Mouse (Mus musculus): ENCODE results near the gene Atp8a2. TPM values are rescaled to one million over a fixed set of nuclear protein-coding genes. Genes with fewer than 3 reads are reported as not detected.

Gene Atp8a2
- polyA plus RNA-seq, 1 experiment from 2014 or later: 13.0 TPM

- no peaks in the 10 kb centered on the region for H3K36me3 ChIP-seq (ENCODE audit: control insufficient read depth, insufficient read depth, low read length)
- no peak for DNase-seq (ENCODE audit: low spot score)
- ATAC-seq: peak; percentile 47
- H3K9ac ChIP-seq (ENCODE audit: low read length): peak overlapping the region; percentile 76
- H3K27me3 ChIP-seq (replicated peaks; ENCODE audit: control insufficient read depth, insufficient read depth, low read length): no peaks in the 10 kb centered on the region
- no peak overlapping the region for H3K27ac ChIP-seq (ENCODE audit: low read depth, low read length)
- H3K4me1 ChIP-seq (ENCODE audit: control insufficient read depth, insufficient read depth, low read length): peaks cover 5% of the 10 kb centered on the region; the same call in 1 of the 2 replicates
- H3K4me2 ChIP-seq (ENCODE audit: low read length): peak overlapping the region; percentile 79
- H3K9me3 ChIP-seq (replicated peaks; ENCODE audit: control insufficient read depth, low read length): no peaks in the 10 kb centered on the region
- 2% methylated on average over 21 of the region's 21 CpGs for WGBS
- peak overlapping the region; percentile 52 for H3K4me3 ChIP-seq (ENCODE audit: low read depth, low read length)
These were observed 110.6 kb downstream of the Atp8a2 start for GRCm38 (mm10) chr14:60086254-60086807.

DNA sequence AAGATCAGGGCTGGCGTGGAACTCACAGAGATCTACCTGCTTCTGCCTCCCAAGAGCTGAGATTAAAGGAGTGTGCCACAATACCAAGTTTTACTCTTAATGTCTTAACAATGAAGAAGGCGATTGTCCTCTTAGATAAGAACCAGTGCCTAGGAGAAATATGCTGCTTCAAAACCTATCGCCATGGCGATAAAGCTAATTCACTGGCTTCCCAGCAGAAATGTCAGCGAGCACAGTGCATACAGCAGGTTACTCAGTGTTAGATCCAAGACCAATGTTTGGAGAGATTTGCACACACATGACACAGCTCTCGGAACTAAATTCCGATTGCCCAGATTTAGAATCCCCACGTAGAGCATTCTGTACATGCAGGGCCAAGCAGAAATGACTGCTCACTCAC is 114.2 kb downstream of the Atp8a2 start:
- Histone ChIP-seq H3K4me1 (ENCODE audit: control insufficient read depth, insufficient read depth, low read length) (peaks cover 5% of the 10 kb centered on the region; the same call in 1 of the 2 replicates), H3K27ac (ENCODE audit: low read depth, low read length) (no peak overlapping the region), H3K9me3 (replicated peaks; ENCODE audit: control insufficient read depth, low read length) (no peaks in the 10 kb centered on the region), H3K4me2 (ENCODE audit: low read length) (no peak overlapping the region), H3K27me3 (replicated peaks; ENCODE audit: control insufficient read depth, insufficient read depth, low read length) (no peaks in the 10 kb centered on the region), H3K9ac (ENCODE audit: low read length) (no peak overlapping the region), H3K36me3 (ENCODE audit: control insufficient read depth, insufficient read depth, low read length) (no peaks in the 10 kb centered on the region), H3K4me3 (ENCODE audit: low read depth, low read length) (no peak overlapping the region)
- ATAC-seq (no peak), DNase-seq (ENCODE audit: low spot score) (peak; percentile 15)
- 78% methylated on average over 8 of the region's 8 CpGs for WGBS

DNA sequence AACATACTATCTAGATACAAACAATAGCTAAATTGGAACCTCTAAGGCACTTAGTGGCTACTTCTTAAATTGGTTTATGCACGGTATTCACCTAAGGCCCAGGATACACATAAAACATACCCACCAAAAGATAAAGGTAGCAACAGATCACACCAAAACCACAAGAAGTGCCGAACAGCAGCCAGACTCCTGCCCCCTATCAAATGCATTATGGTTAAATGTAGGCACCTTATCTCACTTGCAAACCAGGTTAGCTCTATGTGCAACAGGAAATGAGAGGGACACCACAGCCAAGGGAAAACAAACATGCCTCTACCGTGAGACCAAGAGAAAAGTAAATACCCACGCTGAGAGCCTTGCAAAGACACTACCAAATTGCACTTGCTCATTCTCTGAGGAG is 124.5 kb downstream of the Atp8a2 start:
- Histone ChIP-seq H3K27me3 (replicated peaks; ENCODE audit: control insufficient read depth, insufficient read depth, low read length) (no peaks in the 10 kb centered on the region), H3K9ac (ENCODE audit: low read length) (no peak overlapping the region), H3K36me3 (ENCODE audit: control insufficient read depth, insufficient read depth, low read length) (no peaks in the 10 kb centered on the region), H3K27ac (ENCODE audit: low read depth, low read length) (no peak overlapping the region), H3K4me3 (ENCODE audit: low read depth, low read length) (no peak overlapping the region), H3K4me1 (ENCODE audit: control insufficient read depth, insufficient read depth, low read length) (no peaks in the 10 kb centered on the region), H3K9me3 (replicated peaks; ENCODE audit: control insufficient read depth, low read length) (no peaks in the 10 kb centered on the region), H3K4me2 (ENCODE audit: low read length) (no peak overlapping the region)
- ATAC-seq (no peak), DNase-seq (ENCODE audit: low spot score) (no peak)
- 94% methylated on average over 4 of the region's 4 CpGs for WGBS

DNA sequence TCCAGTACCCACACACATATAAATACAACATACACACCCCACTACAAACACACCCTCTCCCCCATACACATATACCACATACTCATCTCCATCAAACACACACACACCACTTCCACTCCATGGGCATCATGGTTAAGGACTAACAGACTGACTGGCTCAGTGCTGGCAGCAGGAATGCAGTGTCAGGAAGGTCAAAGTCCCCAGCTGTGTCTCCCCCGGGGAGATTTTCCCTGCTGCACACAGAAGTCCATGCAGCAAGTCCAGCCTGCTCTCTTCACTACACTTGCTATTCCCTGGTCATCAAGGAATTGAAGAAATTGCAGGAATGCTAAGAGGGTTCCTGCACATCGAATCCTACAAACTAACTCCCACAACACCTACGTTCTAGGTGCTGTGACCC is 131.8 kb downstream of the Atp8a2 start:
- Histone ChIP-seq H3K4me3 (ENCODE audit: low read depth, low read length) (no peak overlapping the region), H3K27me3 (replicated peaks; ENCODE audit: control insufficient read depth, insufficient read depth, low read length) (no peaks in the 10 kb centered on the region), H3K4me1 (ENCODE audit: control insufficient read depth, insufficient read depth, low read length) (no peaks in the 10 kb centered on the region), H3K27ac (ENCODE audit: low read depth, low read length) (no peak overlapping the region), H3K9me3 (replicated peaks; ENCODE audit: control insufficient read depth, low read length) (no peaks in the 10 kb centered on the region), H3K4me2 (ENCODE audit: low read length) (no peak overlapping the region), H3K36me3 (ENCODE audit: control insufficient read depth, insufficient read depth, low read length) (no peaks in the 10 kb centered on the region), H3K9ac (ENCODE audit: low read length) (no peak overlapping the region)
- 88% methylated on average over 3 of the region's 3 CpGs for WGBS
- ATAC-seq (no peak), DNase-seq (ENCODE audit: low spot score) (no peak)

GRCm38 (mm10) chr14:60061023-60061422 is 136.0 kb downstream of the Atp8a2 start:
- no peak overlapping the region for H3K4me2 ChIP-seq (ENCODE audit: low read length)
- DNase-seq (ENCODE audit: low spot score) (no peak), ATAC-seq (no peak)
- no peaks in the 10 kb centered on the region for H3K4me1 ChIP-seq (ENCODE audit: control insufficient read depth, insufficient read depth, low read length)
- H3K4me3 ChIP-seq (ENCODE audit: low read depth, low read length): no peak overlapping the region
- H3K36me3 ChIP-seq (ENCODE audit: control insufficient read depth, insufficient read depth, low read length): no peaks in the 10 kb centered on the region
- WGBS: 89% methylated on average over 3 of the region's 3 CpGs
- no peaks in the 10 kb centered on the region for H3K27me3 ChIP-seq (replicated peaks; ENCODE audit: control insufficient read depth, insufficient read depth, low read length)
- no peaks in the 10 kb centered on the region for H3K9me3 ChIP-seq (replicated peaks; ENCODE audit: control insufficient read depth, low read length)
- no peak overlapping the region for H3K27ac ChIP-seq (ENCODE audit: low read depth, low read length)
- no peak overlapping the region for H3K9ac ChIP-seq (ENCODE audit: low read length)

DNA sequence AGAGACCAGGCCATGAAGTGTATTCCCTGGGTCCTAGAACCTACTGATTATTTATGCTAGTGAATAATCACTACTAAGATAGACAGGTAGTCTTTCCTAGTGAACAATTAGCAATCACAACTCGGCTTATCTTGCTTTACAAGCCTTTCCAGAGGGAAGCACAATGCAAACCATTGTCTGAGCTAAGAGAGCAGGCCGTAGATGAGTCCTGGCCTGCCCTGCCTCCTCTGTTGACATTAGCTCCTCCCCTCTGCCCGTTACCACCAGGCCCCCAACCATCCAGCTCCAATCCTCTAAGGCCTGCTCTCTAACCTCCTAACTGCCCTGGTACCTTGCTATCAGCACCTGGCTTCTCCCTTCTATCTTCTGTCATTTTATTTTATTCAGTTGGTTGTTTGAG is 138.1 kb downstream of the Atp8a2 start:
- H3K4me2 ChIP-seq (ENCODE audit: low read length): no peak overlapping the region
- H3K36me3 ChIP-seq (ENCODE audit: control insufficient read depth, insufficient read depth, low read length): no peaks in the 10 kb centered on the region
- H3K27ac ChIP-seq (ENCODE audit: low read depth, low read length): no peak overlapping the region
- H3K9ac ChIP-seq (ENCODE audit: low read length): no peak overlapping the region
- H3K27me3 ChIP-seq (replicated peaks; ENCODE audit: control insufficient read depth, insufficient read depth, low read length): no peaks in the 10 kb centered on the region
- no peak for ATAC-seq
- WGBS: 18% methylated on average over 3 of the region's 3 CpGs
- DNase-seq (ENCODE audit: low spot score): no peak
- no peak overlapping the region for H3K4me3 ChIP-seq (ENCODE audit: low read depth, low read length)
- no peaks in the 10 kb centered on the region for H3K9me3 ChIP-seq (replicated peaks; ENCODE audit: control insufficient read depth, low read length)
- H3K4me1 ChIP-seq (ENCODE audit: control insufficient read depth, insufficient read depth, low read length): no peaks in the 10 kb centered on the region

DNA sequence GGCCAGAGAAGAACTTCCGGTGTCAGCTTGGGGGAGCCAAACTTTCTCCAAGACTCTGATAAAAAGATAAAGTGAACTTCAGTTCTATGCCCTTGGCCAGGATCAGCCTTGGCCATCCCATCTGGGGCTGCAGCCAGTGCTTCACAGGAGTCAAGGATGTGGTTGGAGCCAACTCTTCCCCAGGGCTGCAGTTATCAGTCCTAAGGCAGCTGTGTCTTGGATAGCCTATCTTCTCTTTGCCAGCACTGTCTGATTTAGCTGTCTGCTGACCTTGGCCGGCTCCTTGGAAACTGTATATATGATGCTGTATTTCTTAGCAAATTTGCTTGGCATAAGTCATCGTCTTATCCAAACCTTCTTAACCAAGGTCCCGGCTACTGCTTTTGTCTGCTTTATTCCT is 141.7 kb downstream of the Atp8a2 start:
- Histone ChIP-seq H3K9me3 (replicated peaks; ENCODE audit: control insufficient read depth, low read length) (0 out of 2 replicates have a peak, but pooled peaks cover 3% of the 10 kb centered on the region), H3K9ac (ENCODE audit: low read length) (no peak overlapping the region), H3K4me2 (ENCODE audit: low read length) (no peak overlapping the region), H3K27ac (ENCODE audit: low read depth, low read length) (no peak overlapping the region), H3K36me3 (ENCODE audit: control insufficient read depth, insufficient read depth, low read length) (no peaks in the 10 kb centered on the region), H3K4me3 (ENCODE audit: low read depth, low read length) (no peak overlapping the region), H3K4me1 (ENCODE audit: control insufficient read depth, insufficient read depth, low read length) (no peaks in the 10 kb centered on the region), H3K27me3 (replicated peaks; ENCODE audit: control insufficient read depth, insufficient read depth, low read length) (no peaks in the 10 kb centered on the region)
- DNase-seq (ENCODE audit: low spot score) (no peak), ATAC-seq (no peak)
- WGBS: 95% methylated on average over 4 of the region's 4 CpGs

GRCm38 (mm10) chr14:60030666-60031065 is 166.3 kb downstream of the Atp8a2 start:
- H3K4me3 ChIP-seq (ENCODE audit: low read depth, low read length): no peak overlapping the region
- H3K27me3 ChIP-seq (replicated peaks; ENCODE audit: control insufficient read depth, insufficient read depth, low read length): no peaks in the 10 kb centered on the region
- H3K9ac ChIP-seq (ENCODE audit: low read length): no peak overlapping the region
- ATAC-seq (no peak), DNase-seq (ENCODE audit: low spot score) (no peak)
- H3K27ac ChIP-seq (ENCODE audit: low read depth, low read length): no peak overlapping the region
- H3K4me2 ChIP-seq (ENCODE audit: low read length): no peak overlapping the region
- H3K36me3 ChIP-seq (ENCODE audit: control insufficient read depth, insufficient read depth, low read length): no peaks in the 10 kb centered on the region; the same call in 1 of the 2 replicates
- no peaks in the 10 kb centered on the region for H3K9me3 ChIP-seq (replicated peaks; ENCODE audit: control insufficient read depth, low read length)
- 62% methylated on average over 2 of the region's 2 CpGs for WGBS
- H3K4me1 ChIP-seq (ENCODE audit: control insufficient read depth, insufficient read depth, low read length): no peaks in the 10 kb centered on the region

GRCm38 (mm10) chr14:60027139-60027538 is 169.8 kb downstream of the Atp8a2 start:
- Histone ChIP-seq H3K36me3 (ENCODE audit: control insufficient read depth, insufficient read depth, low read length) (no peaks in the 10 kb centered on the region; the same call in 1 of the 2 replicates), H3K4me2 (ENCODE audit: low read length) (no peak overlapping the region), H3K27ac (ENCODE audit: low read depth, low read length) (no peak overlapping the region), H3K9me3 (replicated peaks; ENCODE audit: control insufficient read depth, low read length) (no peaks in the 10 kb centered on the region), H3K4me3 (ENCODE audit: low read depth, low read length) (no peak overlapping the region), H3K4me1 (ENCODE audit: control insufficient read depth, insufficient read depth, low read length) (no peaks in the 10 kb centered on the region), H3K27me3 (replicated peaks; ENCODE audit: control insufficient read depth, insufficient read depth, low read length) (no peaks in the 10 kb centered on the region), H3K9ac (ENCODE audit: low read length) (no peak overlapping the region)
- ATAC-seq: no peak
- DNase-seq (ENCODE audit: low spot score): no peak
- 58% methylated on average over 1 of the region's 1 CpGs for WGBS
